Mouse (Mus musculus): ENCODE measurements around the gene Cavin3. TPM values are rescaled to one million over a fixed set of nuclear protein-coding genes. Genes with fewer than 3 reads are reported as not detected.

Gene Cavin3
- polyA plus RNA-seq, 1 experiment = 21.4 TPM

GRCm38 (mm10) chr7:105499676-105500075, 17.6 kb upstream of the Cavin3 start:
- no peaks in the 10 kb centered on the region for H3K36me3 ChIP-seq (ENCODE audit: control insufficient read depth, insufficient read depth, low read length)
- H3K4me1 ChIP-seq (ENCODE audit: control insufficient read depth, insufficient read depth, low read length) = no peaks in the 10 kb centered on the region
- no peak for DNase-seq
- no peak overlapping the region for H3K4me3 ChIP-seq (ENCODE audit: insufficient read depth, low read depth, low read length)
- no peak overlapping the region for H3K27ac ChIP-seq (ENCODE audit: insufficient read depth, low read depth, low read length)
- TF ChIP-seq CTCF (conservative IDR thresholded peaks at IDR 0.05; ENCODE audit: insufficient read depth, insufficient read length, low read depth, low read length) = no peak
- no peak for TF ChIP-seq POLR2A (IDR thresholded peaks at IDR 0.05; ENCODE audit: low read depth, low read length)
- 88% methylated on average over 1 of the region's 1 CpGs for WGBS
- no peaks in the 10 kb centered on the region for H3K27me3 ChIP-seq (replicated peaks; ENCODE audit: control insufficient read depth, insufficient read depth, low read length)

GRCm38 (mm10) chr7:105498854-105499492, 16.9 kb upstream of the Cavin3 start:
- no peaks in the 10 kb centered on the region for H3K27me3 ChIP-seq (replicated peaks; ENCODE audit: control insufficient read depth, insufficient read depth, low read length)
- WGBS = 62% methylated on average over 10 of the region's 10 CpGs
- no peak overlapping the region for H3K27ac ChIP-seq (ENCODE audit: insufficient read depth, low read depth, low read length)
- DNase-seq = no peak
- H3K36me3 ChIP-seq (ENCODE audit: control insufficient read depth, insufficient read depth, low read length) = no peaks in the 10 kb centered on the region
- TF ChIP-seq CTCF (conservative IDR thresholded peaks at IDR 0.05; ENCODE audit: insufficient read depth, insufficient read length, low read depth, low read length) = no peak
- TF ChIP-seq POLR2A (IDR thresholded peaks at IDR 0.05; ENCODE audit: low read depth, low read length) = no peak
- no peak overlapping the region for H3K4me3 ChIP-seq (ENCODE audit: insufficient read depth, low read depth, low read length)
- H3K4me1 ChIP-seq (ENCODE audit: control insufficient read depth, insufficient read depth, low read length) = no peaks in the 10 kb centered on the region

- 77% methylated on average over 3 of the region's 3 CpGs for WGBS
- no peak for DNase-seq
- no peaks in the 10 kb centered on the region for H3K4me1 ChIP-seq (ENCODE audit: control insufficient read depth, insufficient read depth, low read length)
- H3K27me3 ChIP-seq (replicated peaks; ENCODE audit: control insufficient read depth, insufficient read depth, low read length) = no peaks in the 10 kb centered on the region
- no peaks in the 10 kb centered on the region for H3K36me3 ChIP-seq (ENCODE audit: control insufficient read depth, insufficient read depth, low read length)
- TF ChIP-seq POLR2A (IDR thresholded peaks at IDR 0.05; ENCODE audit: low read depth, low read length) = no peak
- H3K4me3 ChIP-seq (ENCODE audit: insufficient read depth, low read depth, low read length) = no peak overlapping the region
- no peak overlapping the region for H3K27ac ChIP-seq (ENCODE audit: insufficient read depth, low read depth, low read length)
Measured at GRCm38 (mm10) chr7:105497881-105498280, 15.8 kb upstream of the Cavin3 start.

GRCm38 (mm10) chr7:105487104-105487876, 5.2 kb upstream of the Cavin3 start:
- TF ChIP-seq POLR2A (IDR thresholded peaks at IDR 0.05; ENCODE audit: low read depth, low read length) (no peak), CTCF (conservative IDR thresholded peaks at IDR 0.05; ENCODE audit: insufficient read depth, insufficient read length, low read depth, low read length) (no peak)
- 68% methylated on average over 6 of the region's 6 CpGs for WGBS
- peak; percentile 57 for DNase-seq
- Histone ChIP-seq H3K4me3 (ENCODE audit: insufficient read depth, low read depth, low read length) (no peak overlapping the region), H3K36me3 (ENCODE audit: control insufficient read depth, insufficient read depth, low read length) (no peaks in the 10 kb centered on the region), H3K27me3 (replicated peaks; ENCODE audit: control insufficient read depth, insufficient read depth, low read length) (no peaks in the 10 kb centered on the region), H3K27ac (ENCODE audit: insufficient read depth, low read depth, low read length) (no peak overlapping the region), H3K4me1 (ENCODE audit: control insufficient read depth, insufficient read depth, low read length) (no peaks in the 10 kb centered on the region)

GRCm38 (mm10) chr7:105485029-105485428, 2.9 kb upstream of the Cavin3 start:
- H3K27ac ChIP-seq (ENCODE audit: insufficient read depth, low read depth, low read length) = no peak overlapping the region
- DNase-seq = peak; percentile 38
- 55% methylated on average over 5 of the region's 5 CpGs for WGBS
- H3K4me1 ChIP-seq (ENCODE audit: control insufficient read depth, insufficient read depth, low read length) = no peaks in the 10 kb centered on the region
- H3K36me3 ChIP-seq (ENCODE audit: control insufficient read depth, insufficient read depth, low read length) = no peaks in the 10 kb centered on the region
- no peak overlapping the region for H3K4me3 ChIP-seq (ENCODE audit: insufficient read depth, low read depth, low read length)
- H3K27me3 ChIP-seq (replicated peaks; ENCODE audit: control insufficient read depth, insufficient read depth, low read length) = no peaks in the 10 kb centered on the region
- no peak for TF ChIP-seq CTCF (conservative IDR thresholded peaks at IDR 0.05; ENCODE audit: insufficient read depth, insufficient read length, low read depth, low read length)
- no peak for TF ChIP-seq POLR2A (IDR thresholded peaks at IDR 0.05; ENCODE audit: low read depth, low read length)

GRCm38 (mm10) chr7:105482426-105482825, 326 bp upstream of the Cavin3 start:
- Histone ChIP-seq H3K27ac (ENCODE audit: insufficient read depth, low read depth, low read length) (peak overlapping the region; percentile 49), H3K4me1 (ENCODE audit: control insufficient read depth, insufficient read depth, low read length) (no peaks in the 10 kb centered on the region), H3K27me3 (replicated peaks; ENCODE audit: control insufficient read depth, insufficient read depth, low read length) (no peaks in the 10 kb centered on the region), H3K36me3 (ENCODE audit: control insufficient read depth, insufficient read depth, low read length) (no peaks in the 10 kb centered on the region), H3K4me3 (ENCODE audit: insufficient read depth, low read depth, low read length) (peak overlapping the region; percentile 50; the same call in 1 of the 2 replicates)
- DNase-seq = peak; percentile 57
- WGBS = 56% methylated on average over 8 of the region's 8 CpGs
- TF ChIP-seq CTCF (conservative IDR thresholded peaks at IDR 0.05; ENCODE audit: insufficient read depth, insufficient read length, low read depth, low read length) = no peak
